Mouse (Mus musculus) intestine, postnatal 0 days (tissue): Measurements from ENCODE around the gene AL732309.1. TPM values are rescaled to one million over a fixed set of nuclear protein-coding genes. Genes with fewer than 3 reads are reported as not detected.
"Not testable (repeated sequence)": the region's sequence is repeated elsewhere in the genome, so short reads cannot be mapped to it uniquely, and the experiment has no call there.

ENCODE experiments used
- ATAC-seq: fragments of 200-750 bp; cut with Nextera tagmentation; 2 replicates; pipeline ENCODE4 v1.8.0; 2017; ENCODE audit warnings: mild to moderate bottlenecking, moderate TSS enrichment, moderate library complexity
- H3K27ac ChIP-seq: fragments of 300-500 bp; sonication (generic); 2 replicates; pipeline ENCODE4 v1.5.1; 2014; ENCODE audit warnings: mild to moderate bottlenecking, low read depth, low read length, moderate library complexity
- H3K27me3 ChIP-seq: fragments of 300-500 bp; sonication (generic); replicated peaks from 2 replicates; pipeline ENCODE4 v1.6.1; 2014; ENCODE audit warnings: low read length, mixed read lengths; ENCODE audit not compliant: control insufficient read depth, insufficient read depth
- H3K36me3 ChIP-seq: fragments of 300-500 bp; sonication (generic); 2 replicates; pipeline ENCODE4 v1.6.1; 2014; ENCODE audit warnings: mild to moderate bottlenecking, moderate library complexity; ENCODE audit not compliant: control insufficient read depth, insufficient read depth
- H3K4me1 ChIP-seq: fragments of 300-500 bp; sonication (generic); replicated peaks from 2 replicates; pipeline ENCODE4 v1.6.1; 2014; ENCODE audit warnings: antibody characterized with exemption, low read length, mixed read lengths; ENCODE audit not compliant: control insufficient read depth, insufficient read depth
- H3K4me2 ChIP-seq: fragments of 300-500 bp; sonication (generic); replicated peaks from 2 replicates; pipeline ENCODE4 v1.6.1; 2014; ENCODE audit warnings: low read depth, mild to moderate bottlenecking, moderate library complexity
- H3K4me3 ChIP-seq: fragments of 300-500 bp; sonication (generic); 2 replicates; pipeline ENCODE4 v1.5.1; 2014; ENCODE audit warnings: low read depth, low read length
- H3K9ac ChIP-seq: fragments of 300-500 bp; sonication (generic); 2 replicates; pipeline ENCODE4 v1.6.1; 2014; ENCODE audit warnings: mild to moderate bottlenecking, low read depth, low read length
- H3K9me3 ChIP-seq: fragments of 300-500 bp; sonication (generic); 2 replicates; pipeline ENCODE4 v1.6.1; 2016; ENCODE audit warnings: mixed run types; ENCODE audit not compliant: control insufficient read depth
- CTCF ChIP-seq: sonication (generic); IDR thresholded peaks from 2 replicates; pipeline ENCODE4 v1.5.1; 2016; ENCODE audit warnings: low read depth, mild to moderate bottlenecking, control low read depth, antibody characterized with exemption, moderate library complexity
- WGBS: fragments of 180-500 bp; shearing (Covaris S2); extraction: QIAGEN DNeasy Blood & Tissue Kit; methylation state at CpG from one replicate; pipeline ENCODE4 v1.1.7; 2014; 5-methylcytosine and 5-hydroxymethylcytosine counted together
- polyA plus RNA-seq: library from polyadenylated mRNA; unstranded; fragments of >200 nt; fragmentation: Nextera tagmentation; extraction: Ambion mirVana; gene quantifications from 2 replicates; pipeline ENCODE4 v1.2.1, GENCODE M21; 2015

The AL732309.1 gene
- polyA plus RNA-seq, 1 experiment from 2014 or later, result 10.4 TPM

DNA sequence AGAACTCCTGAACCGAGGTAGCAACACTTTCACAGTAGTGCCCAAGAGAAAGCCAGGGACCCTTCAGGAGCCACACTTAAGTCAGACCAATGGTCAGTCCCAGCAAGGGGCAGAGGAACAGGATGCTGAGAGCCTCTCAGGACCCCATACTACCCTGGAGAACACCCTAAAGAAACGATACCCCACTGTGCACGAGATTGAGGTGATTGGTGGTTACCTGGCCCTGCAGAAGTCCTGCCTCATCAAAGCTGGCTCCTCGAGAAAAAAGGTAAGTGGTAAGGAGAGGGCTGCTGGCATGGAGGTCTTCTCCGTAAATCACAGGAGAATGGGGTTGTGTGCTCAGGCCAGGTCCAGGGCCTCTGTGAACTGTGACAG lies 17.6 kb upstream of the AL732309.1 start:
- ATAC-seq, result no peak
- Histone ChIP-seq H3K36me3 (peaks cover 14% of the 10 kb centered on the region), H3K4me3 (peak overlapping the region; percentile 92), H3K9ac (peak overlapping the region; percentile 78), H3K9me3 (no peaks in the 10 kb centered on the region), H3K27ac (peak overlapping the region; percentile 93), H3K27me3 (no peaks in the 10 kb centered on the region), H3K4me1 (no peaks in the 10 kb centered on the region), H3K4me2 (peak overlapping the region; percentile 94)
- no peak for TF ChIP-seq CTCF
- 48% methylated on average over 5 of the region's 5 CpGs for WGBS

DNA sequence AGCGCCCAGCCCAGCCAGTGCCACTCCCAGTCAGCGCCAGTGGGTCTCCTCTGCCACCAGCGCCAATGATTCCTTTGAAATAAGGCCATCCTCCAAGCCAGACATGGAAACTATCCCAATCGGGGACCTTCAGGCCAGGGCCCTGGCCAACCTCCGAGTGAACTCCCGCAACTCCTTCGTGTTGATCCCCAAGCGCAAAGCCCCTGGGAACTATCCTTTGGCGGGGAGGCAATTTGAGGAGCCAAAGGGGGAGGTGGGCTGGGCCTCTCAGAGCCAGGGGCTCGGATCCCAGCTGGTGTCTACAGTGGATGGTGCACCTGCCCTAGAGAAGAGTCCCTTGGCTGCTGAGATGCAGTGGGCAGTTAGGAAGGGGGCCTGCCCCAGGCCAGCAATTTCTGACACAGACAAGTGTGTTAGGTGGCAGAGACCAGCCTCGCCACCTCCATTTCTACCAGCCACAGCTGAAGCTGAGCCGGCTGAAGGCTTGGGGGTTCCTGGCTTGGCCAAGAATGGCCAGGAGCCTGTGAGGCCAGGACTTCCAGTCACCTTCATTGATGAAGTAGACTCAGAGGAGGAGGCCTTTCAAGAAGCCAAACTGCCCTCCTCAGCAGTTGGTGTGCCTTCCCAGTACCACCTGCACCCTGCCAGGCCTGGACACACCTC lies 17.1 kb upstream of the AL732309.1 start:
- peak overlapping the region; percentile 92 for H3K4me3 ChIP-seq
- no peaks in the 10 kb centered on the region for H3K4me1 ChIP-seq
- ATAC-seq, result no peak
- no peaks in the 10 kb centered on the region for H3K27me3 ChIP-seq
- TF ChIP-seq CTCF, result no peak
- H3K4me2 ChIP-seq, result peak overlapping the region; percentile 94
- WGBS, result 21% methylated on average over 12 of the region's 12 CpGs
- H3K36me3 ChIP-seq, result peaks cover 8% of the 10 kb centered on the region
- H3K27ac ChIP-seq, result peak overlapping the region; percentile 93
- H3K9ac ChIP-seq, result peak overlapping the region; percentile 78
- H3K9me3 ChIP-seq, result no peaks in the 10 kb centered on the region

DNA sequence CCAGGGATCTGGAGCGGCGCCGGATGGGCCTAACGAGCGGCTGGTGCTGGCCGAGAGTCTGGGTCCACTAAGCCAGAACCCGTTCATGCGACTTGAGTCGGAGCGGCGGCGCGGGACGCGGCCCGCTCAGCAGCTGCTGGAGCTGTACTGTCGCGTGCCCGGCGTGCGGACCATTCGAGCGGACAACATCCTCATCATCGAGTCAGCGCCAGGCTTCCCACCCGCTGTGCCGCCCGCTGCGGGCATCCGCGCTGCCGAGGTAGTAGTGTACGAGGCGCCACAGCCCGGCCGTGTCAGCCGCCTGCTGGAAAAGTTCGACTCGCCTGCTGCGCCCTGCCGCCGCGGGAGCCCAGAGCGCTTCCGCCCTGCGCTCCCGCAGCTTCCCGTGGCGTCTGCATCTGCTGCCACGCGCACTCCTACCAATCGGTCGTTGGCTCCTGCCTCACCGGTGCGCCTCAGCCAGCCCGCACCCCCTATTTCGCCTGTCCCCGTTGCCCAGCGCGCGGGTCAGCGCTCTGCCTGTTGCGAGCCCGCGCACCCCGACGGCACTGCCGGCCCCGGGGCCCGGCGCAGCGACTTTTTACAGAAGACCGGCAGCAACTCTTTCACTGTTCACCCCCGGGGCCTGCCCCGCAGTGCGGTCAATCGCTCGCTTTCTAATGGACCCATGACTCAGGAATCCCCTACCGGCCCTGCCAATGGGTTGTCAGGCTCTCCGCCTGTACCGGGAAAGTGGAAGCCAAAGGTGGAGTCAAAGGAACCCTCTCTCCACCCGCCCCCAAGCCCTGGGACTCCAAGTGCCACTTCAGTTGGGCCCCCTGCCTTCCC lies 16.3 kb upstream of the AL732309.1 start:
- Histone ChIP-seq H3K9ac (peak overlapping the region; percentile 78), H3K4me1 (no peaks in the 10 kb centered on the region), H3K4me2 (peak overlapping the region; percentile 94), H3K36me3 (peaks cover under 1% of the 10 kb centered on the region; the same call in 1 of the 2 replicates), H3K27me3 (no peaks in the 10 kb centered on the region), H3K4me3 (peak overlapping the region; percentile 92), H3K9me3 (no peaks in the 10 kb centered on the region), H3K27ac (peak overlapping the region; percentile 93)
- ATAC-seq, result no peak
- peak; percentile 20; the same call in 1 of the 2 replicates for TF ChIP-seq CTCF
- WGBS, result 0% methylated on average over 79 of the region's 82 CpGs

DNA sequence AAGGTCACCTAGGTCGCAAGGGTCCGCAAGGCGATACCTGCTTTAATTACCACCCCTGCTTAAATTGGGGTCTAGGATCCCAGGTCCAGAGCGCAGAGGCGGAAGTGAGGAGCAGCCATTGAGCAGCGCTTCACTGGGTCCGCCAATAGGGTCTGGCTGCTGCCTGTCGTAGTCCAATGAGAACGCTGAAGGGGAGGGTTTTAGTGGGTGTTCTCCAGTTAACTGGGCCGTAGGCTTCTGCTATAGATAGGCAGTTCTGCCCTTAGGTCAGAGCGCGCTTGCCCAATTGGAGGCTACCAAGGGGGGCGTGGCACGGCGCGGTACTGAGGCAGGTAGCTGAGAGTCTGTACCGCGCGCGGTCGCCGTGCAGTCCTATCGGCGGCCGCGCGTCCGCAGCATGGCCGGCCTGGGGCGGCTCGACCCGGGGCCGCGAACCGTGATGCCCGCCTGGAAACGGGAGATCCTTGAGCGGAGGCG lies 15.7 kb upstream of the AL732309.1 start, which contains the start of gene Tprn:
Gene Tprn (plus strand): TSS at position 328 of the 477 bp plus-strand sequence.
- peak; percentile 80 for ATAC-seq
- no peaks in the 10 kb centered on the region for H3K9me3 ChIP-seq
- H3K27me3 ChIP-seq, result no peaks in the 10 kb centered on the region
- H3K4me1 ChIP-seq, result no peaks in the 10 kb centered on the region
- peak within 1 kb of the TSS; percentile 92 for H3K4me3 ChIP-seq
- WGBS, result 0% methylated on average over 39 of the region's 39 CpGs
- H3K27ac ChIP-seq, result peak within 1 kb of the TSS; percentile 93
- peak within 1 kb of the TSS; percentile 78 for H3K9ac ChIP-seq
- peak within 1 kb of the TSS; percentile 94 for H3K4me2 ChIP-seq
- no peak for TF ChIP-seq CTCF
- H3K36me3 ChIP-seq, result no peaks in the 10 kb centered on the region

DNA sequence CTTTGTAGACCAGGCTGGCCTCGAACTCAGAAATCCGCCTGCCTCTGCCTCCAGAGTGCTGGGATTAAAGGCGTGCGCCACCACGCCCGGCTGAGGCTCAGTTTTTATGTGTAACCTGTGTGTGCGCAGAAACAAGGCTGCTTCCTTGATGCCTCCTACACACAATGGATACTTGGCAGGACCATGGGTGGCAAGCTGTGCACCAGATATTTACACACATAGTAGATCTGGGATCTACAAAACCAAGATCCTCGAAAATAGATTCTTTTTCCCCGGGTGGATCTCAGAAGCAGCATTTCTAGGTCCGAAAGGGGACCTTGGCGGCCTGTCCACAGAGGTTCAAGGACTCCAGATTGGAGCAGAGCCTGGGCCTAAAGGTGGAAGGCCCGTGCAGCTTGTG lies 15.2 kb upstream of the AL732309.1 start:
- ATAC-seq, result no peak

DNA sequence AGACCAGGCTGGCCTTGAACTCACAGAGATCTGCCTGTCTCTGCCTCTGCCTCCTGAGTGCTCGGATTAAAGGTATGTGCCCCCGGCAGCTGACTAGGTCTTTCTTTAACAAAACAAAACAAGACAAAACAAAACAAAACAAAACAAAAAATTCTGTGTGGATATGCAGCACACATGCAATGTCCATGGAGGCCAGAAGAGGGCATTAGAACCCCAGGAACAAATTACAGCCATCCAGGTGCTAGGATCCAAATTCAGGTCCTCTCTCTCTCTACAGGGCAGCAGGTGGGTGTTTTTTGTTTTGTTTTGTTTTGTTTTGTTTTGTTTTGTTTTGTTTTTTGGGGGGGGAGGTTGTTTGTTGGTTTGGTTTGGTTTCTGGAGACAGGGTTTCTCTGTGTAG lies 12.2 kb upstream of the AL732309.1 start:
- 66% methylated on average over 2 of the region's 2 CpGs for WGBS
- Histone ChIP-seq H3K9ac (no peak overlapping the region), H3K4me3 (no peak overlapping the region), H3K4me1 (no peaks in the 10 kb centered on the region), H3K36me3 (no peaks in the 10 kb centered on the region), H3K27ac (no peak overlapping the region), H3K9me3 (no peaks in the 10 kb centered on the region), H3K27me3 (no peaks in the 10 kb centered on the region), H3K4me2 (no peak overlapping the region)
- TF ChIP-seq CTCF, result peak; percentile 72
- no peak for ATAC-seq

More for the DNA sequence above, 15.2 kb upstream of the AL732309.1 start:
- no peaks in the 10 kb centered on the region for H3K9me3 ChIP-seq
- peak overlapping the region; percentile 94 for H3K4me2 ChIP-seq
- H3K36me3 ChIP-seq, result no peaks in the 10 kb centered on the region
- H3K27ac ChIP-seq, result peak overlapping the region; percentile 82
- 0 out of 2 replicates have a peak overlapping the region, but pooled peaks have one; percentile 78 for H3K9ac ChIP-seq
- WGBS, result 34% methylated on average over 12 of the region's 12 CpGs
- peak overlapping the region; percentile 92 for H3K4me3 ChIP-seq
- H3K27me3 ChIP-seq, result no peaks in the 10 kb centered on the region
- H3K4me1 ChIP-seq, result no peaks in the 10 kb centered on the region
- no peak for TF ChIP-seq CTCF

DNA sequence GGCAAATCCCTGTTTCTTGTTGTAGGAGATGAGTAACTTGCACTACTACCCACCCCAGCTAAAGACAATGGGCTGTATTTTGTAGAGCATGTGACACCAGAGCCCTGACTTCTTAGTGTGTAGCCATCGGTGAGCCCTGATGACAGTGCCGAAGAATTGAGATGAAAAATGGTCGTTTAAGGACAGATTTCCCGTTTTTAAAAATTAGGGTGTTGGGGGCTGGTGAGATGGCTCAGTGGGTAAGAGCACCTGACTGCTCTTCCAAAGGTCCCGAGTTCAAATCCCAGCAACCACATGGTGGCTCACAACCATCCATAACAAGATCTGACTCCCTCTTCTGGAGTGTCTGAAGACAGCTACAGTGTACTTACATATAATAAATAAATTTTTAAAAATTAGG lies 10.6 kb upstream of the AL732309.1 start:
- H3K4me2 ChIP-seq, H3K9ac ChIP-seq, H3K36me3 ChIP-seq, H3K27ac ChIP-seq, H3K27me3 ChIP-seq, ATAC-seq, H3K9me3 ChIP-seq, H3K4me3 ChIP-seq, H3K4me1 ChIP-seq: not testable (repeated sequence)
- 79% methylated on average over 5 of the region's 5 CpGs for WGBS
